In the genomic region with DNA sequence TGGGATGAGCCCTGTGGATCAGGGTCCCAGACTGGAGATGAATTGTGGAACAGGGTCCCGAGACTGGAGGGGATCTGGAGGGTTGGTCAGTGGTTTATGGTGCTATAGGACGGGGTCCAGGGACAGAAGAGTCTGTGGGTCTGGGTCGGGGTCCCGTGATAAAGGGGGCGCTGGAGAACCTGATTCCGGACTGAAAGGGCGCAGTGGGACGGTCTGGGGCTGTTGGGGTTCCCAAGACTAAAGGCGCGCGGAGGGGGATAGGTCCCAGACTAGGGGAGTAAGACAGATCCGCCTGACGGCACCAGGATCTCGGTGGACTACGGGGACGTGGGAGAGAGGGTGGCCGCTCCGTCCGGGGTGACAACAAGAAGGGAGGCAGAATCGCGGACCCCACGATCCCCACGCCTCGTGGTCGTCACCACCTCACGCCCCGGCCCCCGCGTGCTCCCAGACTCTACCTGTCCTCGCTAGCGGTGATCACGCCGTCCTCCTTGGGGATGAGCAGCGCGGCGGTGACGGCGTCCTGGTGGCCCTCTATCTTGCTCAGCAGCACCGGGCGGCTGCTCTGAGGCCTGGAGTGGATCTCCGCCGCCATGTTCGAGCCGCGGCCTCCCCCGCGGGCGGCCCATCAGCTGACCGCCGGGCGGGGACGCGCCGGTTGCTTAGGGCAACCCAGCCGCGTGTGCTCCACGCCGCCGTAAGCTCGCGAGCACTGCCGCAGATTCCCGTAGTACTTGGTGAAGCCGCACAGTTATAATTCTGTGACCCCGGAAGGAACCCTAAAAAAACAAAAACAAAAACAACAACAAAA, we compare ENCODE assay signal across 1 mouse cellular context.
TF ChIP-seq lines count a peak whose summit lies in the region.

No protein-coding gene starts in this region.

TF ChIP-seq in CH12.LX, 34 proteins besides CTCF, POLR2A, EP300 and RAD21:
- TF ChIP-seq ZC3H11A (IDR thresholded peaks at IDR 0.05; ENCODE audit: low read depth, low read length), result no peak
- no peak for TF ChIP-seq PAX5 (IDR thresholded peaks at IDR 0.05; ENCODE audit: low read length)
- TF ChIP-seq MEF2A (IDR thresholded peaks at IDR 0.05; ENCODE audit: borderline replicate concordance, low read depth, low read length), result peak; percentile 46; the same call in 1 of the 2 replicates
- TF ChIP-seq JUN (IDR thresholded peaks at IDR 0.05; ENCODE audit: insufficient read depth, low read depth, low read length), result no peak
- TF ChIP-seq ZKSCAN1 (IDR thresholded peaks at IDR 0.05; ENCODE audit: borderline replicate concordance, low read depth, low read length), result no peak
- TF ChIP-seq MXI1 (IDR thresholded peaks at IDR 0.05; ENCODE audit: low read depth, low read length), result peak; percentile 100
- no peak for TF ChIP-seq CHD2 (IDR thresholded peaks at IDR 0.05; ENCODE audit: low read length)
- no peak; the same call in 1 of the 2 replicates for TF ChIP-seq USF2 (conservative IDR thresholded peaks at IDR 0.05; ENCODE audit: low read depth, low read length)
- no peak for TF ChIP-seq JUND (conservative IDR thresholded peaks at IDR 0.05; ENCODE audit: low read depth, low read length)
- no peak for TF ChIP-seq MAZ (IDR thresholded peaks at IDR 0.05; ENCODE audit: low read depth, low read length)
- TF ChIP-seq E2F4 (IDR thresholded peaks at IDR 0.05; ENCODE audit: insufficient replicate concordance, low read depth, low read length), result no peak
- TF ChIP-seq ZMIZ1 (IDR thresholded peaks at IDR 0.05; ENCODE audit: low read depth, low read length), result no peak
- TF ChIP-seq ELF1 (IDR thresholded peaks at IDR 0.05; ENCODE audit: low read depth, low read length), result peak; percentile 86
- peak; percentile 48 for TF ChIP-seq BHLHE40 (IDR thresholded peaks at IDR 0.05; ENCODE audit: low read depth, low read length)
- TF ChIP-seq NELFE (IDR thresholded peaks at IDR 0.05; ENCODE audit: low read depth, low read length), result peak; percentile 58
- peak; percentile 46 for TF ChIP-seq NRF1 (IDR thresholded peaks at IDR 0.05; ENCODE audit: low read depth, low read length)
- TF ChIP-seq RCOR1 (conservative IDR thresholded peaks at IDR 0.05; ENCODE audit: low read depth, low read length), result no peak
- TF ChIP-seq TCF12 (IDR thresholded peaks at IDR 0.05; ENCODE audit: low read depth, low read length), result peak; percentile 74
- TF ChIP-seq USF1 (IDR thresholded peaks at IDR 0.05; ENCODE audit: low read depth, low read length), result peak; percentile 81
- no peak; the same call in 1 of the 2 replicates for TF ChIP-seq UBTF (IDR thresholded peaks at IDR 0.05; ENCODE audit: low read depth, low read length)
- TF ChIP-seq MAFK (IDR thresholded peaks at IDR 0.05; ENCODE audit: insufficient replicate concordance, low read length), result no peak
- TF ChIP-seq MYC (IDR thresholded peaks at IDR 0.05; ENCODE audit: low read depth, low read length), result no peak; the same call in 1 of the 2 replicates
- no peak for TF ChIP-seq SMC3 (IDR thresholded peaks at IDR 0.05; ENCODE audit: low read depth, low read length)
- 0 out of 2 replicates have a peak, but pooled peaks have one; percentile 3 for TF ChIP-seq IRF4 (IDR thresholded peaks at IDR 0.05; ENCODE audit: low read depth, low read length)
- TF ChIP-seq CHD1 (IDR thresholded peaks at IDR 0.05; ENCODE audit: low read depth, low read length), result no peak
- TF ChIP-seq ETS1 (conservative IDR thresholded peaks at IDR 0.05; ENCODE audit: low read depth, low read length), result peak; percentile 50; the same call in 1 of the 2 replicates
- no peak; the same call in 1 of the 2 replicates for TF ChIP-seq MAX (IDR thresholded peaks at IDR 0.05; ENCODE audit: low read length)
- TF ChIP-seq SIN3A (IDR thresholded peaks at IDR 0.05; ENCODE audit: low read length), result peak; percentile 100
- no peak for TF ChIP-seq GABPA (IDR thresholded peaks at IDR 0.05; ENCODE audit: insufficient replicate concordance, low read depth, low read length)
- peak; percentile 56 for TF ChIP-seq HCFC1 (IDR thresholded peaks at IDR 0.05; ENCODE audit: low read depth, low read length)
- no peak for TF ChIP-seq POLR2AphosphoS2 (IDR thresholded peaks at IDR 0.05; ENCODE audit: low read depth, low read length)
